Mouse (Mus musculus): ENCODE results near the gene Gm16867.
"Not testable (repeated sequence)": the region's sequence is repeated elsewhere in the genome, so short reads cannot be mapped to it uniquely, and the experiment has no call there.

Gene Gm16867

DNA sequence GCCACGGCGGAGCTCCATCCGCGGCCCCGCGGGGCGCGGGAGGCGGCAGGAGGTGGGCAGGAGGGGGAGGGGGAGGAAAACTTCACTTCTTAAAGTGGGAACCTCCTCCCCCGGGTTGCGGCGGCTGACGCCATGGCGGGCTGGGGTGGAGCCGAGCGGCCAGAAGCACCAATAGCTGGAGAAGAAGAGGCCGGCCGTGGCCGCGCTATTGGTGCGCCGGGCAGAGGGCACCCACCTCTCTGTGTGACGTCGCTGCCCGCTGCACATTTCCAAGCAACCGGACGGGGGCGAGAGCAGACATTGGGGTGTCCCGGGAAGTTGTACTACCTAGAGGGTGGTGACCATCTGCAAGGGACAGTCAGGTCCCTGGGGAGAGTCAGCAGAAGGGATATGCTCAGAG lies at the start of gene Gm16867:
Gm16867 (minus strand) TSS at position 189 of the 400 bp plus-strand sequence.
- not testable (repeated sequence) for DNase-seq

DNA sequence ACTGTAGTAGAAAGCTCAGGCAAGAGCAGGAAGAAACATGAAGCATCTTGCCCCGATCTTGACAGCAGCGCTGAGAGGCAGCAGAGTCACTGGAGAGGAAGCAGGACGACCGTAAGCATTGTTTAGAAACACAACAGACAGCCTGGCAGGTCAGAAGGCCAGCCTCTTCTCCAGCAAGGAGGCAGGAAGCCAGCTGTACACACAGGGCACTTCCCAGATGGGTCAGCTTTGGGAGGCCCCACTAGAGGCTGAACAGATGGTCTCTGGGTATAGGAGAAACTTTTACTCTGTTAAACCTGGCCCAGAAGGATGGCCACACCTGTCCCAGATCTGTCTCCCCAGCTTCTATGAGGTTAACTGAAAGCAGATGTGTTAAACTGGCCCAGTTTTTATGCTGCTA lies 44.1 kb upstream of the Gm16867 start:
- not testable (repeated sequence) for DNase-seq

DNA sequence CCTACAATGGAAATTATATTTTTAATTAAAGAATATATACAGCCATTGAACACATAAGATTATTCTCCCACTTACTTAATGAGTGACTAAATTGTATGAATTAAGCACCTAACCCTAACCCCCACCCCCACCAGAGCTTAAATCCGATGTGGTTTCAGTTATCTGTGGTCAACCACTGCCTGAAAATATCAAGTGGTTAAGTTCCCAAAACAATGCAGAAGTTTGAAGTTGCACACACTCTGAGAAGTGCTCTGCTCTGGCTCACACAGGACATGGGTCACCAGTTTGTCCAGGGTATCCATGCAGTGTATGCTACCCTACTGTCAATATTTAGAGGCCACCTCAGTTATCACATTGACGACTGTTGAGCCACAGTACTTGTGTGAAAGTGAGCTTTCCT lies 41.9 kb upstream of the Gm16867 start:
- not testable (repeated sequence) for DNase-seq

DNA sequence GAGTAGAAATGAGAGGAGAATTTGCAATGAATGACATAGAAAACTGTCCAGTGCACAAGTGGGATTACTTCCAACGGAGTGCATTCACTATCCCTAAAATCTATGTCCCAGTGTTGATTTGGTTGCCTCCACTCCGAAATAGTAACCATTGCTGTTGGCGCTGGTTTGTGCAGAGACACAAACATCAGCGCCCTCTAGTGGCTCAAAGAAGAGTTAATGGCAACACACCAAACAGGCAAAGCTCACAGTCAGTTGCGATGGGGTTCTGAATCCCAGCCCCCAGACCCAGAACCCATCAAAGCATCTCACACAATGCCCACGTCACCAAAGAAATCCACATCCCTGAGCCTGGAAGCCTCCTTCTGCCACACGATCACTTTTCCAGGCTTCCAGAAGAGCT lies 40.9 kb upstream of the Gm16867 start:
- DNase-seq = not testable (repeated sequence)

DNA sequence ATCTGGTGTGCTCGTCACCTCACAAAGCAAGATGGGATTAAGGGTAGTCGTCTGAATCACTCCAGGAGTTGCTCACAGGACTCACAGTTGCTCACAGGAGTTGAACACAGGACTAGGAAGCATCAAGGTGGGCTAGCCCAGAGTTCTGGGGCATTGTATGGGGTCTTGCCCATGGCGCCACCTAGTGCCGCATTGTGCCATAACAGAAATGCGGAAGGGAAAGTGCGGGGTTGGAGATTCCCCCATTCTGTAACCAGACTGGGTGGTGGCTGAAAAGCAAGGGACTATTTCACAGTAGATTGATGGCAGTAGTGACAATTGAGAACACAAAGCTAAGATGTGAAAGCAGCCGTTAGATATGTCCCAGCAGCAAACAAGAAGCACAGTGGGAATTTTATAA lies 39.5 kb upstream of the Gm16867 start:
- DNase-seq = not testable (repeated sequence)

DNA sequence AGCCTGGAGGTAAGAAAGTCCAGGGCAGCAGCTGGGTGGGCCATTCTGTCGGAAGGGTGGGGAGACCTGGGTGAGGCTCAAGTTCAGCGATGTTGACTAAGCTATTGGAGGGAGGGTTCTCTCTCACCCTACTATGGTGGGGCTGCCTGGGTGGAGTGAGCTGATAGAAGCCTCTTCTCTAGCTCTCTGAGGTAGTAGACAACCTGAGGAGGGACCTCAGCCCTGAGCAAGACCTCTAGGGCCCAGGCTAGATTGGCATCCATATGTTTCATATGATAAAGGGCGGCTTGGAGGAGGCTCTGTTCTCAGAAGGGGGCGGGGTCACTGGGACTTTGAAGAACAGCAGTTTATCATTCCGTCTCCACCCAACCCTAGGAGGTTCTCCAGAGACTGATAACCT lies 37.0 kb upstream of the Gm16867 start:
- DNase-seq = not testable (repeated sequence)

DNA sequence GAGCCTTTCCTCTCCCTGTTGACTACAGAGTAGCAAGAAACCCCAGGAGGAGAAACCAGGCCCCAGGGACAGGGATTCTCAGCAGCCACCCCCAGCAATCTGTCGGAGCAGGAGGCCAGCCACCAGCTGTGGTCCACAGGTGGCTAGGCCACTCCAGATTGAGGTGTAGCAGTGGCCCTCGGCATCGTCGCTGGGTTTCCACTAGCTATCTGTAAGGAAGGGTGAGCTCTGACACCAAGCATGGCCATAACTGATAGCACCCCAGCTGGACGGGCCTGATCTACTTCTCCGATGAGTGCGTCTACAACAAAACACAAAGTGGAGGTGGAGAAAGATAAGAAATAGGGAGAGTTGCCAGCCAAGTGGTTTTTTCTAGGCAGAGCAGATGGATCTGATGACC lies 33.4 kb upstream of the Gm16867 start:
- DNase-seq = not testable (repeated sequence)

DNA sequence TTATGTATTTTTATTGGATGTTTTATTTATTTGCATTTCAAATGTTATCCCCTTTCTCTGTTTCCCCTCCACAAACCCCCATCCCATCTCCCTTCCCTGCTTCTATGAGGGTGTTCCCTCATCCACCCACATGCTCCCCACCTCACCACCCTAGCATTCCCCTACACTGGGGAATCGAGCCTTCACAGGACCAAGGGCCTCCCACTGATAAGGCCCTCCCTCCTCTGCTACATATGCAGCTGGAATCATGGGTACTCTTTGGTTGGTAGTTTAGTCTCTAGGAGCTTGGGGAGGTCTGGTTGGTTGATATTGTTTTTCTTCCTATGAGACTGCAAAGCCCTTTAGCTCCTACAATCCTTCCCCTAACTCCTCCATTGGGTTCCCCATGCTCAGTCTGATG lies 23.0 kb upstream of the Gm16867 start:
- not testable (repeated sequence) for DNase-seq

DNA sequence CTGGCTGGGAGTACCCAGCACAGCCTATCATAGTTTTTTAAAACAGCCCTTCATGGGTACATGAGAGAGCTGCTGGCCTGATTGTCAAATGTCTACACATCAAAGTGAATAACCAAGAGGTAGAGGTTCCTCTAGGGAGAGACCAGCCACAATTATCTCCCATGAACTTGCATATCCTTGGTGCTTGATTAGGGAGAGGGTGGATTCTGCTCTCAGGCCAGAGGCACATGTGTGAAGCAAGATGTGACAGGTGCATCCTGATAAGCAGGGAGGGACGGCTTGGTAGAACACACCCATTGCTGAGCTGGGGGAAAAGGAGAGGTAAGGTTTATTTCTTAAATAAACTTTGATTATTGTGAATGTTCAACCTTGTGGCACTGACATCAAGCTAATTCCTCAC lies 19.8 kb upstream of the Gm16867 start:
- not testable (repeated sequence) for DNase-seq

DNA sequence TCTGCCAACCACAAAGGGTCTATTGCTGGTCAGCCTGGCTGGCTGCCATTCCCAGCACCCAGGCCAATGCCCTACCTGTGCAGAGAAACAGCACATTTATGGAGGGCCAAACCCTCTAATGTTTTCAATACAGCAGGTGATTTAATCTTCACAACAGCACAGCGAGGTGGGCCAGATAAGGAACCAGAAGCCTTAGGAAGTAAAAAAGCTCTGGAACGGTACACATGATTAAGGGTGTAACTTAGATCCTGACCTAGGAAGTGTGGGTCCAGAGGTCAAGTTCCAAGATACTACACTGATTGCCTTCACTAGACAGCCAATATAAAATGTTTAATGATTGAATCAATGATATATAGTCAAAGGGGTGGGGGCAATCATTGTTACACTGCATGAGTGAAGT lies 17.6 kb upstream of the Gm16867 start:
- not testable (repeated sequence) for DNase-seq

DNA sequence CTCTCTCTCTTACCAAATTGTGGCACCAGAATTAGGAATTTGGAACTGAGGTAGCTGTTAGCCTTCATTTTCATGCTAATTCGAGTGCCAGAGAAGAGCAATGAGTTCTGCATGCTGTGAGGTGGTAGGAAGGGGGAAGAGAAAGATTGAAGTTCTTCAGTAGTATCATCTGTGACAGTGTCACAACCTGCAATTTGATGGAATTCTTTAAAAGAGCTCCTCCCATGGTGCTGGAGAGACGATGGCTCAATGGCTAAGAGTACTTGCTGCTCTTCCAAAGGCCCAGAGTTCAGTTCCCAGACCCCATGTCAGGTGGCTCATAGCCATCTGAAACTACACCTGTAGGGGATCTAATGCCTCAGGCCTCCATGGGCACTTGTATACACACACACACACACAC lies 9.3 kb upstream of the Gm16867 start, which contains the start of gene Gm27179:
Gm27179 (minus strand) TSS at position 101 of the 400 bp plus-strand sequence.
- DNase-seq = not testable (repeated sequence)

DNA sequence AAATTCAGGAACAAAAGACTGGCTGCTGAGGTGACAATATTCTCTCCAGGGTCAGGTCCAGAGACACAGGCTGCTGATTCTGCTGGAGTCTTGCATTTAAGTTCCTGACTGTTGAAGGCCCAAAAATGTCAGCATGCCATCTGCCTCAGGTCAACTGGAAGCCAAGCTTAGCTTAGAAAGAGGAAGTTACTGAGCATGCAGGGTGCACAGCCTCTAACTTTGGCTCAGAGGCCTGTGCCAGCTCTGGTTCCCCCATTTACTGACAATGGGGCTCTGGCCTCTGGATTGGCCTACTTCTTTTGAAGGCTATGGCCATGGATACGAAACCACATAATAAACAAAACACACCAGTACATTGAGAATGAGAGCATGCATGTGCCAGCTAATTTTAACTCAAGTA lies 3.8 kb upstream of the Gm16867 start:
- not testable (repeated sequence) for DNase-seq

DNA sequence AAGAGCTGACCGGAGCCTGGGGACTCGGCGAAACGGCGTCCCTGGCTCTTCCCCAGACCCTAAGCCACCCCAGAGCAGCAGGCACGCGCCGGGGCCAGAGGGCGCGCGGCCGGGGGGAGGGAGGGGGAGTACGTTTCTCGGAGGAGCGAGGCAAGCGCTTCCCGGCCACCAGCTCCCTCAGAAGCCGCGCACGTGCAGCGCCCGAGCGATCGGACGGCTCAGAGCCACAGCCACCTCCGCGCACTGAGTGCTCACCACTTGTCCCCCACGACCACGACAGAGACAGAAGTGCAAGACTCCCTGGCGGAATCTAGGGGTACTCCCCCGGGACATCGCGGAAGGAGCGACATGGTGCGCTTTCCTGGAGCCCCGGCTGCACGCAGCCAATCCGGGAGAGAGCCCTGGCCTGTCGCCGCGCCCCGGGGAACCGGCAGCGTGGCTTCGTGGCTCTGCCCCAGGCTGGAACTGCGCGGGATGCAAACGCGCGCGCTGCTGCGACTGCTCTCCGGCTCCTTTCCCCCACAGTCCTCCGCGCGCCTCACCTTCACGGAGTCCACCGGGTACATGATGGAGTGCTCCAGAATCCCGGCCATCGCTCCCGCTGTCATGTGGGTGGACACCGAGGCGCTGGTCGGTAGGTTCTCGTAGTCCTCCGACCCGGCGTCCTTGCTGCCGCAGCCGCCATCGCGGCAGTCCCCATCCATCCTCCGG lies 567 bp downstream of the Gm16867 start:
- DNase-seq = not testable (repeated sequence)

DNA sequence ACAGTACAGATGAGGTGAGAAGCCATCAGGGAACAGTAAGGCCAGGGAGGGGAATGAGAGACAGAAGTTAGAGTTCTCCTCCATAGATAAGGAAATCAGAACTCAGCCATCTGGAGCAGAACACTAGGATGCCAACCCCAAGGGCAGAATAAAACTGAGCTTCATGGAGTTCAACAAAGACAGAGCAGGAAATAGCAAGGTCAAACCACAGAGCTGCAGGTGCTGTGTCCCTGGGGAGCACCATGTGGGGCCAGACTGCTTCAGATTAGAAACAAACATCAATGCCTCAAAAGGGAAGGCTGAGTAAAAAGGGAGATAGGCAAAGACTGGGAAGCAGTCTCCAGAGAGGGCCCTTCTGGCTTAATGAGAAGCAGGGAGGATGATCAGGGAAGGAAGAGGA lies 6.9 kb downstream of the Gm16867 start:
- DNase-seq = not testable (repeated sequence)

DNA sequence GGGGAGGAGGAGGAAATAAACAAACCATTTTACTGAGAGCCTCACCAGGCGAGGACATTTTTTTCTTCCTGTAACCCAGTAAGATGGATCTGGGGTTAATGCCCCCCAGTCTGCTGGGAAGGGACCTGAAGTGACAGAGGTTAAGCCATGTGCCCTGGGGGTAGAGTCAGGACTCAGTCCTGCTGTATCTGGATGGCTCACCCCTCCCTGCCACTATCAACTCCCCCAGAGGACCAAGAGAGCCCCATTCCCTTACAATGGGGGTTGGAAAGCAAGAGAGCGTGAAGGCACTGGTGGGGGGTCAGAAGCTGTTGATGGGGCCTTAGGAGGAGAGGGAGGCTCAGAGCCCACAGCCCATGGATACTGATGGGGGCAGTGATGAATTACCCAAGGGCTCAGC lies 8.2 kb downstream of the Gm16867 start:
- not testable (repeated sequence) for DNase-seq

DNA sequence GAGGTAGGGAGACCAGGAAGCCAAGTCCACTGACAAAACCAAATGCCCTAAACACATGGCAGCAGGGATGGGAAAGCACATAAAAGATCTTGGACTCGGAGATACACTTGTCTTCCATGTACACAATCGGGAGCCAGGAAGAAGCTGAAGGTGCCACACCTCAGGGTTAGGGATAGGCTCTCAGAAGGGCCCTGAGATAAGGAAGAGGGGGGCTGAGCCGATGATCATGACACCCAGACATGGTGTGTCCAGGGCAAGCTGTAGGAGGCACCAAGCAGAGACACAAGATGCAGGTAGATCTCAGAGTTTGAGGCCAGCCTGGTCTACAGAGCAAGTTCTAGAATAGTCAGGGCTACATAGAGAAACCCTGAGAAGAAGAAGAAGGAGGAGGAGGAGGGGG lies 8.6 kb downstream of the Gm16867 start:
- DNase-seq = not testable (repeated sequence)

DNA sequence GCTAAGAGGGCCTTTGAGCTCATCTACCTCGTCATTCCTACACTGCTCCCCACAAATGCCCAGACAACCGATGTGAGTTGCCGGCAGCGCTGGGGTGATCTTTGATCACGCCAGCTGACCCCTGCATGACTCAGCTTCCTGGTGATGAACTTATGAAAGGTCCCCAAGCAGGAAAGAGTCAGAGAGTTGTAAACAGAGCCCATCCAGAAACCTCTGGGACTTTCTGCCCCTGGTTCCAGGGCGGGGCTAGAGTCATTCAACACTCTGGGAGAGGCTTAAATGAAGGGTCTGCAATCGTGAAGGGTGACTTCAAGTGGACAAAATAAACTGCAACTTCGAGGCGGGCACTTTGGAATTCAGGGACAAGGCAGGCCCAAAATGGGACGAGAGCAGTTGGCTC lies 15.2 kb downstream of the Gm16867 start:
- not testable (repeated sequence) for DNase-seq

DNA sequence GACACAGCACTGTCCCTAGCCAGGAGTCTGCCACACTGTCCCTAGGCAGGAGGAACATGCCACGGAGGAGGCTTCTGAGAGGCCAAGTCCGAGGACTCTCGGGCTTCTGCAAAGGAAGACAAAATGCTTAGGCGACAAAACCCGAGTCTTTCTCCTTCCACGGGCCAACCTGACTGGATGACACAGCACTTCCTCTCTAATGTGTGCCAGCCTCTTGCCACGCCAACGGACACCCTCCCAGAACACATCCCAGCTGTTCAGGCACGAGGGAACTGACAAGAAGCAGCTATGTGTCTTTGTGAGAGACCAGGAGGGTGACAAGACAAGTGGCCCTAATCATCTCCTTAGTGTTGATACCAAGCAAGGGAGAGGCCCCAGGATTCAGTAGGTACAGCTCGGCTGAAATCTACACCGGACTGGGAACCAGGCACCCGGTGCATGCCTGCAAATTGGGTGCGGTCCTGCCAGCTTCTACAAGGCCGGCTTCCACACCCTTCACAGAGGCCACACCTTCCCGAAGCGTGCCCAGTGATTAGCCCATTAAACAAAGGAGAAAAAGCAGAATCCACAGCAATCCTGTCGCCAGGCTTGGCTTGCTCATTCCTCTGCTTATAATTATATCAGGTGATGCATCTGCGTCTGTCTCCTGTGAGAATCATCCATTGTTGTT lies 17.6 kb downstream of the Gm16867 start:
- not testable (repeated sequence) for DNase-seq

DNA sequence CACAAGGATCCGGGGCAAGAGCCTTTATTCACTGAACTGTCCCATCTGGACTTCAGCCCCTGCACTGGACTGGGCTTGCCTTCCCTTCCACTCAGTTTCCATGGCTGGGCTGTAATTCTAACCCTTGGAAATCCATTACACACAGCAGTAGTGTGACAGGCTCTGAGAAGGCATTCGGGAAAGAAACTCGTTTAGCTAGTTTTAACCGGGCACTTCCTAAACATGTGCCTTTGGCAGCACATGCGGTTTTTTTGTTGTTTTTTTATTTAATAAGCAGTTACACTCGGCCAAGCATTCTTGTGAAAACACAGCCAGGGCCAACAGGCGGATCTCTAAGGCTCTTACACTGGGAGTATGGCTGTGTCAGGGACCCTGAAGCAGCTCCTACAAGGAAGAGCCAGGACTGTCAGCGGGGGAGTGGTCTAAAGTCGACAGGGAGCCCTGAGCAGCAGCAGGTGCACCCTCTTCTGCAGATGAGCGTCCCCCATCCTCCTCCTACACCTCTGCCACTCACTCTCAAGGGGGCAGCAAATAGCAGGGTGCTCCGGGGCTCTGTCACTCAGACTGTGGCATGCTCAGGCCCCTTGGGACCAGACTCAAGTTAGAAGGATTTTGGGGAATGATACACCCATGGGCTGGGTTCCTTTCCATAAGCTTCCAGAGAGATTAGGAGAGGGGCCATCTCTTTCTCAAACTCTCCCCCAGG lies 29.1 kb downstream of the Gm16867 start:
- DNase-seq = not testable (repeated sequence)

DNA sequence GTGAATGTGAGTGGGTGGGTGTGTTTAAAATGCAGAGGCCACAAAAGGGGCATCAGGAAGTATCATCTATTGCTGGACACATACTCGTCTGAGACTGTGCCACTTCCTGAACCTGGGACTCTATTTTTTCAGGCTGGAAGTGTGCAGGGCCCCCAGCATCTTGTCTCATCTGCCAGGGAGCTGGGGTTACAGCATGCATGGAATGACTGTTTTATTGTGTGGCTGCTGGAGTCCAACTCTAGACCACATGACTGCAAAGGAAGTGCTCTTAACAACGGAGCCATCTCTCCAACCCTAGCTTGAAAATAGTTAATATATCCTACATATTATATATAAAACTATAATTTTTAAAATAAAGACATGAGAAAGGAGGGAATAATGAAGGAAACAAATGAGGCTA lies 29.8 kb downstream of the Gm16867 start:
- DNase-seq = not testable (repeated sequence)

DNA sequence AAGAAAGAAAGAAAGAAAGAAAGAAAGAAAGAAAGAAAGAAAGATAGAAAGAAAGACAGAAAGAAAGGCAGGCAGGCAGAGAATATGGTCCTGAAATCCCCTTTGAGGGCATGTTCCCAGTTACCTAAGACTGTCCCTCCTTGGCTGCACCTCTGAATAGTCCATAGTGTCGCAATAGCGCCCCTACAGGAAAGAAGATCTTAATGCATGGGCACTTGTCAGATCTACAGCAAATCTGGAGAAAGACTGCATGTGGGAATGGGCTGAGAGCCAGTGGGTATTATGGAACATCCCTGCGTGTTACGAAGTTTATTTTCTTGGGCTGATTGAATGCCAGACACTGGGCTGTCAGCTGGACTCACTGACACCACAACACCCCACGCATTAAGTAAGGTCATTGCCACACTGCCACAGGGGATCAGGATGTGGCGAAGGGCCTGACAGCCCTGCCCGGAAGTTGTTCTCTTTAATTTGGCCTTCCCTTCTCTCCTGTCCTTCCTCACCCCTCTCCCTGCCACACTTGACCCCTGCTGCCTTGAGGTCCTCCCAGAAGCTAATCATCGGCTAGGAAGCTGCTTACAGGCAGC lies 32.9 kb downstream of the Gm16867 start:
- DNase-seq = not testable (repeated sequence)

DNA sequence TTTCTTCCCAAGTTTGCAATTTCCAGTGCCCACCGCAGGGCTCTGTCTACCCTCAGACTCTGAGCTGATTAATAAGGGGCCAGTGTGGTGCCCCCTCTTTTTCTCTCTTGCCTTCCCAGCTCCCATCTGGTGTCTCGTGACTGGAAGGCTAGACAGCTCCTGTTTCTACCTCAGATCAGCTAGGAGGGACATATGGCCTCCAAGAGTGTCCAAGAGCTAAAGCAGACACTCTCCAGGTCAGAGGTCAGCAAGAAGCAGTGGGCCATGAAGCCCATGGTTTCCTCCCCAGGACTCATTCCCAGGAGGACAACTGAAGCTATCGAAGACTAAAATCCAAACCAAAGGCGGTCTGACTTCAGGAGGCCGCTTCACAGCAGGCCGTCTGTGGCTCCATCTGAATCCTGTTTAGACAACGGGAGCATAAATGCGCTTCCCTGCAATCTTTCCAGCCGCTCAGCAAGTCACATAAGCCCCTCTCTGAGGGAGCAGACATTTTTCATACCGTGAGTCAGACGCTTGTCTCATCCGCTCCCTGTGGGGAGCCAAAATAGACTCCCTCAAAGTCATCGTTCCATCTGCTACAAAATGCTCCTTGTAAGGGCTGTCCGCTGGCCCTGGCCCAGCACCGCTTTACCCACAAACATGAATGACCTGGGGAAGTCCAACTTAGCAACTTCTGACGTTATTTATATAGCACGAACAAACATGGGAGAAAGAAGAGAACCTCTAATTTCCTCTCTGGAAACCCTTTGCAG lies 35.4 kb downstream of the Gm16867 start:
- DNase-seq = not testable (repeated sequence)
